ENCODE assay signal across 8 mouse cellular contexts in the genomic region with DNA sequence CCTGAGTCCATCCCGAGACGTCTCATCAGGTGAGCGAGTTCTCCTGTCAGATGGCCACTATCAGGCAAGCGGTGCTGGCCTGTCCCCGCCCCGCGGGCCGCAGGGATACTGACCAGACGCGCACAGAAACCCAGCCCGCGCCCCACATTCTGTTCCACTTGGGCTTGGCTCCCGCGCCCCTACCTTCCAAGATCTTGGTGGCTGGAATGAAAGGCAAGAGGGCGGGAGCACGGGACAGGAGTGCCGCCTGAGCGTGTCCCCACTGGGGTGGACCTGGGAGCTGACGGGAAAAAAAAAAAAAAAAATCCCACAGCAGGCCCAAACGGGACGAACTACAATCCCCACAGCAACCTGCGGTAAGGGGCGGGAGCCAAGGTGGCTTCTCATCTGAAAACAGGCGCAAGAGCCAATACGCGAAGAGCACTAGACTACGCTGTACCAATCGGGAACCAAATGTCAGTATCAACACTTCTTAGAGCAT. TPM values are rescaled to one million over a fixed set of nuclear protein-coding genes. Genes with fewer than 3 reads are reported as not detected.
DNase-seq lines count a peak whose midpoint lies in the region; ATAC-seq lines count a peak whose summit lies in the region.

A gene (minus strand): TSS at position 285 of the 481 bp plus-strand sequence.

- no peaks in the 10 kb centered on the region for H3K9me3 ChIP-seq in erythroblast, embryonic 14.5 days (ENCODE audit: control insufficient read depth, low read length)
- no peaks in the 10 kb centered on the region for H3K9me3 ChIP-seq in heart, embryonic 10.5 days
- no peaks in the 10 kb centered on the region for H3K9me3 ChIP-seq in limb, embryonic 12.5 days
- no peaks in the 10 kb centered on the region for H3K9me3 ChIP-seq in midbrain, embryonic 14.5 days (ENCODE audit: control insufficient read depth, low read length)

- WGBS in heart, embryonic 10.5 days = under 1% methylated on average over 28 of the region's 28 CpGs
- WGBS in limb, embryonic 12.5 days = under 1% methylated on average over 28 of the region's 28 CpGs
- under 1% methylated on average over 28 of the region's 28 CpGs for WGBS in midbrain, embryonic 14.5 days

- H3K36me3 ChIP-seq in erythroblast, embryonic 14.5 days (ENCODE audit: control insufficient read depth) = no peaks in the 10 kb centered on the region
- no peaks in the 10 kb centered on the region for H3K36me3 ChIP-seq in heart, embryonic 10.5 days
- no peaks in the 10 kb centered on the region for H3K36me3 ChIP-seq in limb, embryonic 12.5 days
- H3K36me3 ChIP-seq in midbrain, embryonic 14.5 days (ENCODE audit: control insufficient read depth, insufficient read depth, low read length) = no peaks in the 10 kb centered on the region

- H3K4me2 ChIP-seq in limb, embryonic 12.5 days = peak within 1 kb of the TSS; percentile 72
- H3K4me2 ChIP-seq in midbrain, embryonic 14.5 days (ENCODE audit: low read length) = peak within 1 kb of the TSS; percentile 62

- peak; percentile 94 for DNase-seq in heart, embryonic 10.5 days (ENCODE audit: low spot score)
- DNase-seq in kidney, adult 9 months = peak; percentile 97
- peak; percentile 94 for DNase-seq in midbrain, embryonic 14.5 days
- DNase-seq in spleen, adult 18-20 months = peak; percentile 70 to 79

- H3K4me3 ChIP-seq in erythroblast, embryonic 14.5 days (replicated peaks) = peak within 1 kb of the TSS; percentile 55
- H3K4me3 ChIP-seq in heart, embryonic 10.5 days = peak within 1 kb of the TSS; percentile 76
- H3K4me3 ChIP-seq in limb, embryonic 12.5 days (replicated peaks) = peak within 1 kb of the TSS; percentile 64
- peak within 1 kb of the TSS; percentile 65 for H3K4me3 ChIP-seq in midbrain, embryonic 14.5 days (replicated peaks; ENCODE audit: low read depth, low read length)

- peak within 1 kb of the TSS; percentile 64 for H3K9ac ChIP-seq in limb, embryonic 12.5 days (replicated peaks)
- H3K9ac ChIP-seq in midbrain, embryonic 14.5 days (replicated peaks; ENCODE audit: low read length) = peak within 1 kb of the TSS; percentile 66

- peaks cover 2% of the 10 kb centered on the region for H3K4me1 ChIP-seq in erythroblast, embryonic 14.5 days (ENCODE audit: control insufficient read depth)
- H3K4me1 ChIP-seq in heart, embryonic 10.5 days = peaks cover 3% of the 10 kb centered on the region; the same call in 1 of the 2 replicates
- no peaks in the 10 kb centered on the region for H3K4me1 ChIP-seq in limb, embryonic 12.5 days (replicated peaks)
- H3K4me1 ChIP-seq in midbrain, embryonic 14.5 days (ENCODE audit: control insufficient read depth, insufficient read depth, low read length) = peaks cover 5% of the 10 kb centered on the region; the same call in 1 of the 2 replicates

- H3K27me3 ChIP-seq in erythroblast, embryonic 14.5 days (ENCODE audit: control insufficient read depth) = no peaks in the 10 kb centered on the region
- H3K27me3 ChIP-seq in heart, embryonic 10.5 days (ENCODE audit: insufficient read depth, poor library complexity, severe bottlenecking) = no peaks in the 10 kb centered on the region
- no peaks in the 10 kb centered on the region for H3K27me3 ChIP-seq in limb, embryonic 12.5 days
- H3K27me3 ChIP-seq in midbrain, embryonic 14.5 days (ENCODE audit: control insufficient read depth, insufficient read depth, low read length) = no peaks in the 10 kb centered on the region

- ATAC-seq in erythroblast, adult 5-6 weeks (replicated peaks; ENCODE audit: low FRiP score, poor library complexity, severe bottlenecking) = no peak
- peak; percentile 39; the same call in 1 of the 2 replicates for ATAC-seq in erythroid progenitor cell, adult 5-6 weeks (replicated peaks; ENCODE audit: low FRiP score, poor library complexity, severe bottlenecking)
- peak; percentile 99 for ATAC-seq in limb, embryonic 12.5 days (ENCODE audit: insufficient number of reproducible peaks, insufficient read depth, low FRiP score, low TSS enrichment, low read depth)
- ATAC-seq in midbrain, embryonic 14.5 days (ENCODE audit: low FRiP score, low TSS enrichment) = peak; percentile 95

- H3K27ac ChIP-seq in heart, embryonic 10.5 days = peak within 1 kb of the TSS; percentile 87
- peak within 1 kb of the TSS; percentile 66 for H3K27ac ChIP-seq in limb, embryonic 12.5 days
- peak within 1 kb of the TSS; percentile 75 for H3K27ac ChIP-seq in midbrain, embryonic 14.5 days (replicated peaks; ENCODE audit: low read depth, low read length)

RNA-seq across cellular contexts. Expression of the gene that starts here (rescaled TPM):
- not detected in 2 replicates for polyA plus RNA-seq in erythroblast, embryonic 14.5 days (2012)
- not detected in 2 replicates for total RNA-seq in erythroblast, adult 5-6 weeks (2015; ENCODE audit: low replicate concordance)
- total RNA-seq in erythroblast, adult 5-6 weeks (2017; ENCODE audit: low replicate concordance) = 8.3 TPM in 1 of 2 replicates, not detected in the other
- 4.3 TPM in 1 of 2 replicates, not detected in the other for total RNA-seq in erythroid progenitor cell, adult 5-6 weeks (2015; ENCODE audit: low replicate concordance)
- total RNA-seq in erythroid progenitor cell, adult 5-6 weeks (2017; ENCODE audit: low replicate concordance) = not detected in 2 replicates
- polyA plus RNA-seq in heart, embryonic 10.5 days (2016; fragmentation: Nextera tagmentation; extraction: Ambion mirVana) = 3.4 and 4.4 TPM in 2 replicates
- polyA plus RNA-seq in limb, embryonic 12.5 days (2016; fragmentation: Nextera tagmentation; extraction: Ambion mirVana) = 3.4 and 4.8 TPM in 2 replicates
- polyA plus RNA-seq in midbrain, embryonic 14.5 days (2014; fragmentation: Nextera tagmentation; extraction: Ambion mirVana) = 8.3 and 10.6 TPM in 2 replicates
